Comparison of ENCODE assay signal across 36 mouse cellular contexts in the genomic region with DNA sequence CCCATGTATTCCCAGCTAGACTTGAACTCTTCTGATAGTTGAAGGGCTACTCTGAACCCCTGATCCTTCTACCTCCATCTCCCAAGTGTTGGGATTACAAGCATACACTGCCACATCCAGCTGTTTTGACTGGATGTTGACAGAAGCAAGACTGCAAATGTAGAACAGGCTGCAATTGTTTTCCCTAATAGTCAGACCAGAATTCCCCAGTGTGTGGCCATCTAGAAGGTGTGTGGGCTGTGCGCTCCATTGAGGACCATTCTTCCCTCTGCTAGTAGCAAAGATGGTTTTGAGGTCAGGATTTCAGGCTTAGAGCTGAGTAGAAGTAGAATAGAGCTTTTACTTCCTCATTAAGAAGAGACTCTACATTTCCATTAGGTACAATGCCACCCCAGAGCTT. TPM values are rescaled to one million over a fixed set of nuclear protein-coding genes. Genes with fewer than 3 reads are reported as not detected.
"Had no signal": no experiment of that assay in that cellular context is flagged by ENCODE, and none has a peak within 500 bp of the region (broad histone marks: within the 10 kb centered on the region; RNA-seq: fewer than 3 reads in every experiment).

No protein-coding gene starts in this region.

- DNase-seq: heart, postnatal 10 days; heart, postnatal 14 days; heart, postnatal 36 days; heart, postnatal 4 days; kidney, adult 11 months; kidney, adult 18-20 months; kidney, adult 2 months; kidney, adult 8-10 months; kidney, adult 9 months; kidney, postnatal 10 days; kidney, postnatal 14 days; kidney, postnatal 25 days; kidney, postnatal 36 days; kidney, postnatal 4 days; layer of hippocampus, adult 9-11 months; layer of hippocampus, postnatal 36 days had no signal

- H3K36me3 ChIP-seq: heart, embryonic 10.5 days; heart, embryonic 12.5 days; heart, embryonic 13.5 days; heart, embryonic 15.5 days; hindbrain, embryonic 10.5 days; hindbrain, embryonic 12.5 days; hindbrain, embryonic 13.5 days; hindbrain, embryonic 15.5 days; intestine, embryonic 15.5 days; kidney, embryonic 15.5 days had no signal

- H3K9me3 ChIP-seq: heart, embryonic 10.5 days; heart, embryonic 12.5 days; heart, embryonic 13.5 days; heart, embryonic 15.5 days; hindbrain, embryonic 10.5 days; hindbrain, embryonic 12.5 days; hindbrain, embryonic 13.5 days; hindbrain, embryonic 15.5 days; intestine, embryonic 15.5 days; kidney, embryonic 15.5 days had no signal

- H3K27ac ChIP-seq: heart, embryonic 10.5 days; heart, embryonic 13.5 days; heart, embryonic 15.5 days; hindbrain, embryonic 10.5 days; hindbrain, embryonic 12.5 days; hindbrain, embryonic 13.5 days; hindbrain, embryonic 14.5 days; hindbrain, embryonic 15.5 days; hindbrain, postnatal 0 days; intestine, embryonic 15.5 days; kidney, embryonic 15.5 days; kidney, postnatal 0 days; layer of hippocampus, adult 2 months had no signal

- ATAC-seq: hindbrain, embryonic 16.5 days; hindbrain, postnatal 0 days; inflammation-experienced regulatory T-cells, adult 6 months; intestine, embryonic 15.5 days; intestine, embryonic 16.5 days; intestine, postnatal 0 days had no signal

- H3K4me3 ChIP-seq: heart, embryonic 10.5 days; heart, embryonic 12.5 days; heart, embryonic 13.5 days; heart, embryonic 15.5 days; hindbrain, embryonic 10.5 days; hindbrain, embryonic 12.5 days; hindbrain, embryonic 13.5 days; hindbrain, embryonic 15.5 days; intestine, embryonic 15.5 days; kidney, embryonic 15.5 days; layer of hippocampus, adult 2 months had no signal

- H3K4me1 ChIP-seq: heart, embryonic 10.5 days; heart, embryonic 12.5 days; heart, embryonic 13.5 days; heart, embryonic 15.5 days; hindbrain, embryonic 10.5 days; hindbrain, embryonic 12.5 days; hindbrain, embryonic 13.5 days; hindbrain, embryonic 15.5 days; intestine, embryonic 15.5 days; kidney, embryonic 15.5 days had no signal

- H3K27me3 ChIP-seq: heart, embryonic 12.5 days; heart, embryonic 13.5 days; heart, embryonic 15.5 days; hindbrain, embryonic 12.5 days; hindbrain, embryonic 13.5 days; hindbrain, embryonic 15.5 days; intestine, embryonic 15.5 days; kidney, embryonic 15.5 days had no signal

- H3K4me2 ChIP-seq: heart, embryonic 11.5 days; heart, embryonic 12.5 days; heart, embryonic 13.5 days; heart, embryonic 15.5 days; hindbrain, embryonic 12.5 days; hindbrain, embryonic 13.5 days; hindbrain, embryonic 14.5 days; hindbrain, embryonic 15.5 days; intestine, embryonic 15.5 days; kidney, embryonic 15.5 days had no signal

- H3K9ac ChIP-seq: heart, embryonic 12.5 days; heart, embryonic 13.5 days; heart, embryonic 15.5 days; hindbrain, embryonic 12.5 days; hindbrain, embryonic 13.5 days; hindbrain, embryonic 14.5 days; hindbrain, embryonic 15.5 days; intestine, embryonic 15.5 days; kidney, embryonic 15.5 days had no signal

RNA-seq across cellular contexts. Expression of gene Pthlh, which starts 37.3 kb away (rescaled TPM):
- total RNA-seq: hematopoietic stem cell, adult 5-6 weeks had no signal
- polyA plus RNA-seq: inflammation-experienced regulatory T-cells, adult 6 months had no signal
